Mouse (Mus musculus): Measurements from ENCODE around the gene Parp12. TPM values are rescaled to one million over a fixed set of nuclear protein-coding genes. Genes with fewer than 3 reads are reported as not detected.

Gene Parp12
- polyA plus RNA-seq, 1 experiment from 2014 or later: 13.5 TPM

- no peaks in the 10 kb centered on the region for H3K4me1 ChIP-seq (replicated peaks; ENCODE audit: insufficient read depth, low read length)
Measured at GRCm38 (mm10) chr6:39124719-39125118, 6.6 kb upstream of the Parp12 start.

GRCm38 (mm10) chr6:39120685-39121084, 2.5 kb upstream of the Parp12 start:
- Histone ChIP-seq H3K4me2 (ENCODE audit: low read length) (no peak overlapping the region), H3K9ac (ENCODE audit: low read depth, low read length) (no peak overlapping the region), H3K4me3 (replicated peaks; ENCODE audit: low read depth, low read length) (no peak overlapping the region), H3K4me1 (replicated peaks; ENCODE audit: insufficient read depth, low read length) (0 out of 2 replicates have a peak, but pooled peaks cover 6% of the 10 kb centered on the region), H3K36me3 (ENCODE audit: insufficient read depth, low read length) (no peaks in the 10 kb centered on the region), H3K9me3 (replicated peaks; ENCODE audit: low read length) (no peaks in the 10 kb centered on the region), H3K27ac (no peak overlapping the region), H3K27me3 (ENCODE audit: insufficient read depth, low read length) (no peaks in the 10 kb centered on the region)
- ATAC-seq (replicated peaks; ENCODE audit: low FRiP score, low read depth) (no peak), DNase-seq (ENCODE audit: low spot score) (no peak)
- WGBS: 53% methylated on average over 3 of the region's 3 CpGs
- no peak for TF ChIP-seq CTCF (IDR thresholded peaks at IDR 0.05; ENCODE audit: low read depth)

More at GRCm38 (mm10) chr6:39124719-39125118, 6.6 kb upstream of the Parp12 start:
- no peak for TF ChIP-seq CTCF (IDR thresholded peaks at IDR 0.05; ENCODE audit: low read depth)
- H3K9me3 ChIP-seq (replicated peaks; ENCODE audit: low read length): no peaks in the 10 kb centered on the region
- H3K4me3 ChIP-seq (replicated peaks; ENCODE audit: low read depth, low read length): no peak overlapping the region
- no peak overlapping the region for H3K27ac ChIP-seq
- no peaks in the 10 kb centered on the region for H3K27me3 ChIP-seq (ENCODE audit: insufficient read depth, low read length)
- no peak overlapping the region for H3K4me2 ChIP-seq (ENCODE audit: low read length)
- ATAC-seq (replicated peaks; ENCODE audit: low FRiP score, low read depth) (no peak), DNase-seq (ENCODE audit: low spot score) (no peak)
- no peaks in the 10 kb centered on the region for H3K36me3 ChIP-seq (ENCODE audit: insufficient read depth, low read length)
- H3K9ac ChIP-seq (ENCODE audit: low read depth, low read length): no peak overlapping the region

- DNase-seq (ENCODE audit: low spot score): peak; percentile 50
- peak overlapping the region; percentile 56 for H3K4me2 ChIP-seq (ENCODE audit: low read length)
- no peaks in the 10 kb centered on the region for H3K9me3 ChIP-seq (replicated peaks; ENCODE audit: low read length)
- TF ChIP-seq CTCF (IDR thresholded peaks at IDR 0.05; ENCODE audit: low read depth): no peak
- peak overlapping the region; percentile 84 for H3K27ac ChIP-seq
- H3K4me3 ChIP-seq (replicated peaks; ENCODE audit: low read depth, low read length): peak overlapping the region; percentile 87
- peak overlapping the region; percentile 95 for H3K9ac ChIP-seq (ENCODE audit: low read depth, low read length)
- H3K27me3 ChIP-seq (ENCODE audit: insufficient read depth, low read length): no peaks in the 10 kb centered on the region
- ATAC-seq (replicated peaks; ENCODE audit: low FRiP score, low read depth): peak; percentile 58
- H3K36me3 ChIP-seq (ENCODE audit: insufficient read depth, low read length): no peaks in the 10 kb centered on the region
- WGBS: 8% methylated on average over 49 of the region's 49 CpGs
- H3K4me1 ChIP-seq (replicated peaks; ENCODE audit: insufficient read depth, low read length): 0 out of 2 replicates have a peak, but pooled peaks cover 6% of the 10 kb centered on the region
Measured at GRCm38 (mm10) chr6:39118456-39118881, 320 bp upstream of the Parp12 start.

- no peak for ATAC-seq (replicated peaks; ENCODE audit: low FRiP score, low read depth)
- WGBS: 94% methylated on average over 1 of the region's 1 CpGs
- TF ChIP-seq CTCF (IDR thresholded peaks at IDR 0.05; ENCODE audit: low read depth): no peak
Measured at GRCm38 (mm10) chr6:39115438-39115837, 2.7 kb downstream of the Parp12 start.

GRCm38 (mm10) chr6:39113141-39113540, 5.0 kb downstream of the Parp12 start:
- Histone ChIP-seq H3K27me3 (ENCODE audit: insufficient read depth, low read length) (no peaks in the 10 kb centered on the region), H3K9ac (ENCODE audit: low read depth, low read length) (no peak overlapping the region), H3K9me3 (replicated peaks; ENCODE audit: low read length) (no peaks in the 10 kb centered on the region), H3K4me3 (replicated peaks; ENCODE audit: low read depth, low read length) (no peak overlapping the region), H3K27ac (no peak overlapping the region), H3K4me2 (ENCODE audit: low read length) (no peak overlapping the region), H3K36me3 (ENCODE audit: insufficient read depth, low read length) (peaks cover 10% of the 10 kb centered on the region; the same call in 1 of the 2 replicates), H3K4me1 (replicated peaks; ENCODE audit: insufficient read depth, low read length) (0 out of 2 replicates have a peak, but pooled peaks cover 6% of the 10 kb centered on the region)
- WGBS: 90% methylated on average over 3 of the region's 3 CpGs
- ATAC-seq (replicated peaks; ENCODE audit: low FRiP score, low read depth) (no peak), DNase-seq (ENCODE audit: low spot score) (no peak)
- TF ChIP-seq CTCF (IDR thresholded peaks at IDR 0.05; ENCODE audit: low read depth): no peak

More at GRCm38 (mm10) chr6:39115438-39115837, 2.7 kb downstream of the Parp12 start:
- Histone ChIP-seq H3K4me2 (ENCODE audit: low read length) (no peak overlapping the region), H3K9me3 (replicated peaks; ENCODE audit: low read length) (no peaks in the 10 kb centered on the region), H3K4me3 (replicated peaks; ENCODE audit: low read depth, low read length) (no peak overlapping the region), H3K27ac (no peak overlapping the region), H3K27me3 (ENCODE audit: insufficient read depth, low read length) (no peaks in the 10 kb centered on the region), H3K9ac (ENCODE audit: low read depth, low read length) (no peak overlapping the region), H3K36me3 (ENCODE audit: insufficient read depth, low read length) (peaks cover 10% of the 10 kb centered on the region; the same call in 1 of the 2 replicates), H3K4me1 (replicated peaks; ENCODE audit: insufficient read depth, low read length) (0 out of 2 replicates have a peak, but pooled peaks cover 6% of the 10 kb centered on the region)
- no peak for DNase-seq (ENCODE audit: low spot score)

- no peak for TF ChIP-seq CTCF (IDR thresholded peaks at IDR 0.05; ENCODE audit: low read depth)
- WGBS: 95% methylated on average over 3 of the region's 3 CpGs
- no peak for ATAC-seq (replicated peaks; ENCODE audit: low FRiP score, low read depth)
Measured at GRCm38 (mm10) chr6:39112701-39113100, 5.4 kb downstream of the Parp12 start.

GRCm38 (mm10) chr6:39106812-39107211, 11.3 kb downstream of the Parp12 start:
- H3K4me3 ChIP-seq (replicated peaks; ENCODE audit: low read depth, low read length): no peak overlapping the region
- no peaks in the 10 kb centered on the region for H3K9me3 ChIP-seq (replicated peaks; ENCODE audit: low read length)
- no peak overlapping the region for H3K4me2 ChIP-seq (ENCODE audit: low read length)
- peaks cover 18% of the 10 kb centered on the region; the same call in 1 of the 2 replicates for H3K36me3 ChIP-seq (ENCODE audit: insufficient read depth, low read length)
- DNase-seq (ENCODE audit: low spot score): peak; percentile 9
- peak; percentile 55 for TF ChIP-seq CTCF (IDR thresholded peaks at IDR 0.05; ENCODE audit: low read depth)
- no peak overlapping the region for H3K9ac ChIP-seq (ENCODE audit: low read depth, low read length)
- ATAC-seq (replicated peaks; ENCODE audit: low FRiP score, low read depth): no peak
- 66% methylated on average over 2 of the region's 2 CpGs for whole genome bisulfite sequencing
- no peaks in the 10 kb centered on the region for H3K27me3 ChIP-seq (ENCODE audit: insufficient read depth, low read length)
- H3K27ac ChIP-seq: no peak overlapping the region
- H3K4me1 ChIP-seq (replicated peaks; ENCODE audit: insufficient read depth, low read length): no peaks in the 10 kb centered on the region

More at GRCm38 (mm10) chr6:39112701-39113100, 5.4 kb downstream of the Parp12 start:
- Histone ChIP-seq H3K27me3 (ENCODE audit: insufficient read depth, low read length) (no peaks in the 10 kb centered on the region), H3K4me3 (replicated peaks; ENCODE audit: low read depth, low read length) (no peak overlapping the region), H3K9me3 (replicated peaks; ENCODE audit: low read length) (no peaks in the 10 kb centered on the region), H3K27ac (no peak overlapping the region), H3K4me1 (replicated peaks; ENCODE audit: insufficient read depth, low read length) (0 out of 2 replicates have a peak, but pooled peaks cover 6% of the 10 kb centered on the region), H3K4me2 (ENCODE audit: low read length) (no peak overlapping the region), H3K9ac (ENCODE audit: low read depth, low read length) (no peak overlapping the region), H3K36me3 (ENCODE audit: insufficient read depth, low read length) (peaks cover 10% of the 10 kb centered on the region; the same call in 1 of the 2 replicates)
- no peak for DNase-seq (ENCODE audit: low spot score)

Data from kidney, postnatal 0 days (tissue).